Mouse (Mus musculus) hindbrain, embryonic 10.5 days (tissue): Measurements from ENCODE around the gene Acat3. TPM values are rescaled to one million over a fixed set of nuclear protein-coding genes. Genes with fewer than 3 reads are reported as not detected.
"Not testable (repeated sequence)": the region's sequence is repeated elsewhere in the genome, so short reads cannot be mapped to it uniquely, and the experiment has no call there.

ENCODE experiments used
- DNase-seq: peaks from one replicate; pipeline ENCODE4 v3.0.0-alpha.2; 2017; ENCODE audit warnings: low spot score
- H3K27ac ChIP-seq: fragments of 300-500 bp; sonication (generic); 2 replicates; pipeline ENCODE4 v1.5.1; 2016; ENCODE audit warnings: mild to moderate bottlenecking, moderate library complexity
- H3K27me3 ChIP-seq: fragments of 300-500 bp; sonication (generic); 2 replicates; pipeline ENCODE4 v1.6.1; 2016; ENCODE audit warnings: mild to moderate bottlenecking; ENCODE audit not compliant: poor library complexity, insufficient read depth, severe bottlenecking
- H3K36me3 ChIP-seq: fragments of 300-500 bp; sonication (generic); 2 replicates; pipeline ENCODE4 v1.6.1; 2016; ENCODE audit warnings: mild to moderate bottlenecking, moderate library complexity
- H3K4me1 ChIP-seq: fragments of 300-500 bp; sonication (generic); replicated peaks from 2 replicates; pipeline ENCODE4 v1.6.1; 2016; ENCODE audit warnings: mild to moderate bottlenecking
- H3K4me3 ChIP-seq: fragments of 300-500 bp; sonication (generic); 2 replicates; pipeline ENCODE4 v1.5.1; 2016; ENCODE audit warnings: mild to moderate bottlenecking, moderate library complexity
- H3K9me3 ChIP-seq: fragments of 300-500 bp; sonication (generic); 2 replicates; pipeline ENCODE4 v1.6.1; 2016; ENCODE audit warnings: mild to moderate bottlenecking, moderate library complexity
- WGBS: fragments of 180-500 bp; shearing (Covaris S2); methylation state at CpG from one replicate; pipeline ENCODE4 v1.1.7; 2016; 5-methylcytosine and 5-hydroxymethylcytosine counted together
- polyA plus RNA-seq: library from polyadenylated mRNA; unstranded; fragments of >200 nt; fragmentation: Nextera tagmentation; extraction: Ambion mirVana; gene quantifications from 2 replicates; pipeline ENCODE4 v1.2.1, GENCODE M21; 2016

Gene Acat3
- polyA plus RNA-seq, 1 experiment from 2014 or later: 0.84 TPM

GRCm38 (mm10) chr17:12941543-12942260, 1.3 kb upstream of the Acat3 start:
- Histone ChIP-seq H3K4me1 (peaks cover 7% of the 10 kb centered on the region), H3K36me3 (peaks cover 48% of the 10 kb centered on the region), H3K4me3 (no peak overlapping the region), H3K27ac (no peak overlapping the region), H3K9me3 (no peaks in the 10 kb centered on the region), H3K27me3 (no peaks in the 10 kb centered on the region)
- no peak for DNase-seq
- 81% methylated on average over 8 of the region's 8 CpGs for WGBS

- not testable (repeated sequence) for H3K27me3 ChIP-seq, H3K27ac ChIP-seq, H3K9me3 ChIP-seq, DNase-seq, H3K4me1 ChIP-seq
- Histone ChIP-seq H3K36me3 (peaks cover 27% of the 10 kb centered on the region), H3K4me3 (peak overlapping the region; percentile 41)
- WGBS: 49% methylated on average over 4 of the region's 12 CpGs
Observed at GRCm38 (mm10) chr17:12939377-12940148, 837 bp downstream of the Acat3 start.

- H3K9me3 ChIP-seq: no peaks in the 10 kb centered on the region
- DNase-seq: no peak
- H3K27me3 ChIP-seq: no peaks in the 10 kb centered on the region
- peaks cover 13% of the 10 kb centered on the region for H3K36me3 ChIP-seq
- WGBS: 63% methylated on average over 2 of the region's 2 CpGs
- H3K4me1 ChIP-seq: peaks cover 7% of the 10 kb centered on the region
- H3K4me3 ChIP-seq: no peak overlapping the region
- H3K27ac ChIP-seq: no peak overlapping the region
Observed at GRCm38 (mm10) chr17:12938077-12938476, 2.3 kb downstream of the Acat3 start.

- no peaks in the 10 kb centered on the region for H3K9me3 ChIP-seq
- no peaks in the 10 kb centered on the region for H3K27me3 ChIP-seq
- no peak overlapping the region for H3K4me3 ChIP-seq
- 81% methylated on average over 2 of the region's 2 CpGs for WGBS
- H3K4me1 ChIP-seq: peaks cover 7% of the 10 kb centered on the region
- peaks cover 8% of the 10 kb centered on the region for H3K36me3 ChIP-seq
- H3K27ac ChIP-seq: no peak overlapping the region
- DNase-seq: no peak
Observed at GRCm38 (mm10) chr17:12937412-12937970, 2.9 kb downstream of the Acat3 start.

- 84% methylated on average over 4 of the region's 4 CpGs for WGBS
- Histone ChIP-seq H3K4me3 (no peak overlapping the region), H3K4me1 (peaks cover 7% of the 10 kb centered on the region), H3K9me3 (no peaks in the 10 kb centered on the region), H3K36me3 (no peaks in the 10 kb centered on the region), H3K27me3 (no peaks in the 10 kb centered on the region), H3K27ac (no peak overlapping the region)
- DNase-seq: no peak
Observed at GRCm38 (mm10) chr17:12935719-12936118, 4.7 kb downstream of the Acat3 start.

GRCm38 (mm10) chr17:12931576-12931975, 8.8 kb downstream of the Acat3 start:
- H3K4me3 ChIP-seq, H3K9me3 ChIP-seq, H3K27ac ChIP-seq, H3K4me1 ChIP-seq, H3K27me3 ChIP-seq, DNase-seq: not testable (repeated sequence)
- peaks cover 19% of the 10 kb centered on the region for H3K36me3 ChIP-seq
- WGBS: 88% methylated on average over 5 of the region's 5 CpGs

GRCm38 (mm10) chr17:12925703-12926180, 14.7 kb downstream of the Acat3 start:
- Histone ChIP-seq H3K27ac (no peak overlapping the region), H3K9me3 (no peaks in the 10 kb centered on the region), H3K4me1 (no peaks in the 10 kb centered on the region), H3K27me3 (no peaks in the 10 kb centered on the region), H3K36me3 (peaks cover 77% of the 10 kb centered on the region), H3K4me3 (no peak overlapping the region)
- DNase-seq: no peak
- WGBS: 91% methylated on average over 8 of the region's 8 CpGs

- DNase-seq: no peak
- H3K36me3 ChIP-seq: peaks cover 84% of the 10 kb centered on the region
- WGBS: 95% methylated on average over 3 of the region's 3 CpGs
- H3K27ac ChIP-seq: no peak overlapping the region
- no peaks in the 10 kb centered on the region for H3K4me1 ChIP-seq
- H3K27me3 ChIP-seq: no peaks in the 10 kb centered on the region
- H3K9me3 ChIP-seq: no peaks in the 10 kb centered on the region
- no peak overlapping the region for H3K4me3 ChIP-seq
Observed at GRCm38 (mm10) chr17:12925001-12925400, 15.4 kb downstream of the Acat3 start.

- H3K36me3 ChIP-seq: peaks cover 87% of the 10 kb centered on the region
- H3K4me3 ChIP-seq: no peak overlapping the region
- H3K27me3 ChIP-seq: no peaks in the 10 kb centered on the region
- 93% methylated on average over 1 of the region's 1 CpGs for WGBS
- H3K27ac ChIP-seq: no peak overlapping the region
- peaks cover 11% of the 10 kb centered on the region for H3K4me1 ChIP-seq
- no peak for DNase-seq
- H3K9me3 ChIP-seq: no peaks in the 10 kb centered on the region
Observed at GRCm38 (mm10) chr17:12921073-12921472, 19.3 kb downstream of the Acat3 start.

GRCm38 (mm10) chr17:12916588-12917380, 23.6 kb downstream of the Acat3 start:
- Histone ChIP-seq H3K4me1 (peaks cover 18% of the 10 kb centered on the region), H3K4me3 (peak overlapping the region; percentile 98), H3K27me3 (no peaks in the 10 kb centered on the region), H3K36me3 (peaks cover 71% of the 10 kb centered on the region), H3K9me3 (no peaks in the 10 kb centered on the region), H3K27ac (peak overlapping the region; percentile 97)
- WGBS: under 1% methylated on average over 40 of the region's 40 CpGs
- DNase-seq: no peak

- WGBS: under 1% methylated on average over 56 of the region's 56 CpGs
- H3K27ac ChIP-seq: peak within 1 kb of the TSS; percentile 97
- peak; percentile 100 for DNase-seq
- peaks cover 18% of the 10 kb centered on the region for H3K4me1 ChIP-seq
- H3K9me3 ChIP-seq: no peaks in the 10 kb centered on the region
- H3K4me3 ChIP-seq: peak within 1 kb of the TSS; percentile 98
- no peaks in the 10 kb centered on the region for H3K27me3 ChIP-seq
- peaks cover 71% of the 10 kb centered on the region for H3K36me3 ChIP-seq
Observed at GRCm38 (mm10) chr17:12915881-12916583, 24.4 kb downstream of the Acat3 start, which contains the start of gene Mrpl18. Gene Mrpl18, minus strand, starts transcription at chr17:12916345.

GRCm38 (mm10) chr17:12915488-12915880, 24.9 kb downstream of the Acat3 start, which contains the start of gene Tcp1:
Gene Tcp1, plus strand, starts transcription at chr17:12915701.
- Histone ChIP-seq H3K4me3 (peak within 1 kb of the TSS; percentile 98), H3K27me3 (no peaks in the 10 kb centered on the region), H3K4me1 (peaks cover 18% of the 10 kb centered on the region), H3K27ac (peak within 1 kb of the TSS; percentile 97), H3K36me3 (peaks cover 71% of the 10 kb centered on the region), H3K9me3 (no peaks in the 10 kb centered on the region)
- peak; percentile 24 for DNase-seq
- WGBS: 2% methylated on average over 18 of the region's 18 CpGs
